Mouse (Mus musculus) mouse embryonic stem cell (cell line): ENCODE results near the gene Cacna2d4.
"Not testable (repeated sequence)": the region's sequence is repeated elsewhere in the genome, so short reads cannot be mapped to it uniquely, and the experiment has no call there.

Source experiments
- in situ Hi-C, 2 experiments: fragments of 300-500 bp; cut with MboI; formaldehyde crosslinking; loops; 1 replicate in 1 of 2; 3 replicates in 1 of 2; pipeline ENCODE4 v1.14.3; 2019 to 2020; ENCODE audit warnings: low sequenced_read_pairs in 2 of 2, low pct_unique_long_range_greater_than_20kb in 1 of 2, mixed read lengths in 1 of 2; ENCODE audit not compliant: unreplicated experiment in 1 of 2

The Cacna2d4 gene

DNA sequence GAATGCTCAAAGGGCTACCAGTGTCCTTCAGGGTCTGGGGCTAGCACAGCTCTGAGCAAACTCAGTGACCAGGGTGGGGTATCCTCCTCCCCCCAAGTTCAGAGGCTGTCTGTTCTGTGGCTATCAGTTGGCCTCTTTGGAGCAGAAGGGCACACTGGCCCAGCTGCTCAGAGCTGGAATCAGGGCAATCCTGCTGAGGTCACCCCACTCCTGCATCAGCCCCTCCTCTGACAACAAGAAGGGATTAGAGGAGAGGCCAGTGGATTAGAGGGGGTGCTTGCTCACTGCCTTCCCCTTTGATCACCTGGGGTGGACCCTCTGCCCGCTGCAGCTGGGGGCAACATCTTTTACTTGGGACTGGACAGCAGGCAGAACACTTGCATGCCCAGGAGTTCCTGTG is at the start of gene Cacna2d4:
Cacna2d4 (plus strand) TSS at position 286 of the 400 bp plus-strand sequence.
- in situ Hi-C loops: loop anchor here in 1 of 2 experiments (10.0 kb wide), 1 partner anchor 209 kb away; no protein-coding TSS in a partner anchor

- in situ Hi-C loops: no loop called here
Observed at GRCm38 (mm10) chr6:119186658-119187057, 49.7 kb upstream of the Cacna2d4 start.

- in situ Hi-C loops: no loop called here
Observed at GRCm38 (mm10) chr6:119187631-119188030, 48.7 kb upstream of the Cacna2d4 start.

- in situ Hi-C loops: no loop called here
Observed at GRCm38 (mm10) chr6:119191478-119191877, 44.8 kb upstream of the Cacna2d4 start.

DNA sequence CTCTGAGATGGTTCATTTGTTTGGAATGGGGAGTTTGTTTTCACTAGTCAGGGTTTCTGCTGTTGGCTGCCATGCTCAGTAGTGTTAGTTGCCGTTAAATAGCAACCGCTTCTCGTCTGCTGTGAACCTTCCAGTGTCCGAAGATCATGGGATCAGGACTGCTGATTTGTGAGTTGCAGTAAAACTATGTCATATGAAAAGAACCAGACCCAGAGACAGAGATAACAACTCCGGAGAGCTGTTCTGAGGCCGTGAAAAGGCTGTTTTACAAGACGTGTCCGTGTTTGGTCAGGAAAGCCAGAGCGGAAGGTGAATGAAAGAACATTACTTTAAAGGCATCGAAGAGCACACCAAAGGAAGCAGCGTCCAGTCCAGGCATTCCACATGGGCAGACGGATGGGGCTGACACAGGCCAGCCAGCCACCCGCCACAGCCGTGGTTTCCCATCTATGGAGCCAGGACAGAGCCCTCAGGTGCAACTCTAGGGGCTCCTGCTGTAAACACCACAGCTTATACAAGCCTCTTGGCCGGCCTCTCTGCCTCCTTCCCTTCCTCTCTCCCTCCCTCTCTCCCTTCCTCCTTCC is 42.7 kb upstream of the Cacna2d4 start:
- in situ Hi-C loops: no loop called here

DNA sequence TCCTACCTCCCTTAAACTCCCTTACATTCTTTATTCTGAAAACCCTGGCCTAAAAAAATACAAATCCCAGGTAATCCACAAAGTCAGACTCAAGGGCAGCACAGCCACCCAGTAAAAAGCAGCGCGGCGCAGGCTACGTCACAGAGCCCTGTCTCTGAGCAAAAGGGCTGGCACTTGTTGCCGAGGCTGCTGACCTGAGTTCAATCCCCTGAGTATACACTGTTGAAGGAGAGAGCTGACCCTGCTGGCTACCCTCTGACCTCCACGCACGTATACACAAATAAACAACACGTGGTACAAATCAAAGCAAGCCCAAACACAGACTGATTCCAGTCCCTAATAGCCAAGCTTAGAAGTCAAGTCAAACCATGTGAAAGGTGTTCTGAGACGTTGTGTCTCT is 42.2 kb upstream of the Cacna2d4 start:
- in situ Hi-C loops: no loop called here

GRCm38 (mm10) chr6:119194601-119195000 is 41.7 kb upstream of the Cacna2d4 start:
- in situ Hi-C loops: no loop called here

DNA sequence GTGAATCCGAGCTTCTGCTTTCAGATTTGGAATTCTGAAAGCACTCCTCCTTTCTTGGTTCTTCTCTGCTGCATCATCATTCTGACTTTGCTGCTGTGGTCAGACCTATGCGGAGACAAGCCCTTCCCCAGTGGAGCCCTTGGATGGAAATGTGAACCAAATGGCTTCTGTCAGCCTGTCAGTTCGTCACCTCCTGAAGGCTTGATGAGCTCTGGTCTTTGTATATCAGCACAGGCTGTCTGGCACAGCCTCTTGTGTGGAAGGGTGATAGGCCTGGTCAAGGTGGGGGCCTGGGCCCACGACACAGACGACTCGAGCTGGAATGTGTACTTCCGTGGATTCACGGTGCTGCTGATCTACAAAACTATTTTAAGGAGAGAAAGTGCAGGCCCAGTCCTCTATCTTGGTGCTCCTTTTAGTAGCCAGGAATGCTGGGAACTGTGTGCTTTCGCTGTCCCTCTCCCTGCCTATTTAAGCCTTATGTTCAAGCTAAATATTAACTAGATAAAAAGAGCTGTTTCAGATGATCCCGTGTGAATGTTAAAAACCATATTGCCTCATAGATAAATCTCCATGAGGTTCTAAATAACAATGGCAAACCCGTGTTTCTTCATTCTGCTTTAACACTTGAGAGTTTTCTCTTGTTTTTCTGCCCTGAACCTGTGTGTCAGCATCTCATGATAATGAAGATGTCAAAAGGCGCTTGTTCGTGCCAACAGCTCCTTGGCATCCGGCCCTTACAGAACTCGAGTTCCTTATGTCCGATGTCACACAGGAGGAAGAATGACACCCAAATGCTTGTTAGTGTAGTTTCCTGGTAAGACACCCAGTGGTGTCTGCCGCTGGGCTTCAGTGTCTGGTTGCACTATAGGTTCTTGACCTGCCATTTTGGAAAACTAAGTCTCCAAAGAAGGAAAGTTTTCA is 39.7 kb upstream of the Cacna2d4 start, which contains the start of gene Cacna1c:
Cacna1c (minus strand) TSS at position 37 of the 924 bp plus-strand sequence.
- in situ Hi-C loops: no loop called here

GRCm38 (mm10) chr6:119198534-119199273 is 37.6 kb upstream of the Cacna2d4 start:
- in situ Hi-C loops: no loop called here

DNA sequence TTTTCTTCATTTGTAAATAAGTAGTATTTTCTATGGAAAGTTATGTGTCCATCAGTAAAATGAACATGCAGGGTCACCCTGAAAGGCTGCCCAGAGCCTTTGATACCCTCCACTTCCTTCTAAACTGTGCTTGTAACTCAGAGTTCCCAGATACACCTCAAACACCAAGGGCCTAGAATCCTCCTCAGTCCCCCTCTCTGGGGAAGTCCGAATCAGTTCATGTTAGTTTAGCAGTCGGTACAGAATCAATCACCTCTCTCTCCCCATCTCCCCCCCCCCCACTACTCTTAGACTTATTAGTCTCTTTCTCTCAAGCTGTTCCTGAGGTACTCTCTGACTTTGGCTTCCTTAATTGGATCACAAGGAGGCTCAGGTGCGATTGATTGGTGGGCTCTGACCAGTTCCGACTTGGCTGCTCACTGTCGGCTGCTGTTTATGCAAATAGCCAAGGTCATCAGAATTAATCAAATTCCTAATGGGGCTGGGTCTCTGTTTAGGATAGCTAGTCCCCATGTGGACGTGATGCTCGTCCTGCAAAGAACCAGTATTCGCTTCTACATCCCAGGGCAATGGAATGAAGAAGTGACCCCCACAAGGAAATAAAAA is 36.9 kb upstream of the Cacna2d4 start:
- in situ Hi-C loops: no loop called here

- in situ Hi-C loops: no loop called here
Observed at GRCm38 (mm10) chr6:119200362-119200761, 36.0 kb upstream of the Cacna2d4 start.

DNA sequence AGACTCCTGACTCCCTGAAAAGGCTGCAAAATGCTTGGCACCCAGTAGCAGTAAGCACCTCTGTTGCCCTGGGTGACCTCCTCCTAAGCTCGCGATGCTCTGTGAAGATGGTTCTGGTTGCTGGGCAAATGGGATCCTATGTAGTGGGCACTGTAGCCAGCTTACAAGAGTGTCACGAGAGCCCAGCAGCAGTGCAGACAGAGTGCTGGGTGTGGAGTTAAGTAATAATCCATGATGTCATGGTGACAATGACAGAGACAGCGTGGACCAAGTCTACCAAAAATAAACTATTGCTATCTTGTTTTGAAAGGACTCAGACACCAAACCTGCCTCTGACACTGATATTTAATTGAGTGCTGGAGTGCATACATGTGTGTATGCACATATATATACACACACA is 34.8 kb upstream of the Cacna2d4 start:
- in situ Hi-C loops: no loop called here

DNA sequence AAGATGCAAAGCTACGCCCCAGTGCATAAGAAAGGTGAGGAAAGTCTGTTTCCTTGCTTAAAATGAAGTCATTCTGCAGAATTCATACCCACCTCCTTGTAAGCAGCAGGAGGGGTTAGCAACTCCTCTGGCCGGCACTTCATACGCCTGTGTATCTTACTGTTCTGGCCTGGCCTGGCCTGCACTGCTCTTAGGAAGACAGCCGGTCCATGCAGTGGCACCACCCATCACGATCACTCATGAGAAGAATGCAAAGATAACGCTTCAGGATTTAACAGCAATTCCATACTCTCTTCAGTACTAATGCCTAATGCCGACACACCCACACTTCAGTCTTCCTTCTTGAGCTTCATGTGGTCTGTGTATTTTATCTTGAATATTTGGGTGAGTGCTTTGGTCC is 32.0 kb upstream of the Cacna2d4 start:
- in situ Hi-C loops: no loop called here

GRCm38 (mm10) chr6:119204915-119205314 is 31.4 kb upstream of the Cacna2d4 start:
- in situ Hi-C loops: no loop called here

DNA sequence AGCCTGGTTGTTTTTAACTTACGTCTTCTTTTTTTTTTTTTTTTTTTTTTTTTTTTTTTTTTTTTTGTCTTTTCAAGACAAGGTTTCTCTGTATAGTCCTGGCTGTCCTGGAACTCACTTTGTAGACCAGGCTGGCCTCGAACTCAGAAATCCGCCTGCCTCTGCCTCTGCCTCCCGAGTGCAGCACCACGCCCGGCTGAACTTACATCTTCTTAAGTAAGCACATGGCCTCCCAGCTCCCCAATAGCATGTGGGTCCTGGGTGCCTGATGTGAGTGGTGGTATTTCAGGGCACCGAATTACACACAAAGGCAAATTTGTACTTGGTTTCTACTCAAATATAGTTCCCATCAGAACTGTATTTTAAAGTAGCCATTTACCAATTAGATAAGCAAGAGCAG is 30.3 kb upstream of the Cacna2d4 start:
- in situ Hi-C loops: not testable (repeated sequence)

- in situ Hi-C loops: no loop called here
Observed at GRCm38 (mm10) chr6:119213375-119213774, 23.0 kb upstream of the Cacna2d4 start.

DNA sequence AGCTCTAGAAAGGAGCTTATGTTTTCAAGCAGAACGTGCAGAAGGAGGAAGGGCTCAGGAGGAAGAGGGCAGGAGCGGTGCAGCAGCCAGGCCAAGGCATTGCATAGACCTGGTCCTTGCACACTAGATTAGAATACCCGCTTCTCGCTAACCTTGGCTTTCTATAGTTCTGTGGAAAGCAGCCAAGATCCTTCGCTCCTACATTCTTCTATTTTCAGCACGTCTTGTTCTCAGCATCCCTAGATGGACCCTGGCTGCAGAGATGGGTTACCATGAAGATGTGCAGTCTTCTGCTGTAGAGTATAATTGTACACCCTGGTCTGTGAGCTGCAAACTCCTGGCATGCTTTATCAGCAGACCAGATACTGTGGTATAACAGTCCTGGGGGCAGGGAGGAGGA is 22.1 kb upstream of the Cacna2d4 start:
- in situ Hi-C loops: no loop called here

GRCm38 (mm10) chr6:119215040-119215613 is 21.2 kb upstream of the Cacna2d4 start:
- in situ Hi-C loops: no loop called here
